Mouse (Mus musculus) brain, embryonic 14.5 days (tissue): ENCODE results near the gene Mien1.

Experiments used
- CTCF ChIP-seq: fragments of 200-500 bp; IDR thresholded peaks from 2 replicates; pipeline ENCODE4 v1.5.1; 2012; ENCODE audit warnings: inconsistent platforms, mild to moderate bottlenecking, moderate library complexity, borderline replicate concordance; ENCODE audit not compliant: insufficient read depth, insufficient read length; ENCODE audit errors: extremely low read depth
- POLR2A ChIP-seq: fragments of 200-500 bp; IDR thresholded peaks from 2 replicates; pipeline ENCODE4 v1.6.1; 2012; ENCODE audit warnings: mild to moderate bottlenecking, inconsistent platforms, borderline replicate concordance; ENCODE audit not compliant: poor library complexity, insufficient read depth, insufficient read length, severe bottlenecking; ENCODE audit errors: extremely low read depth

GRCm38 (mm10) chr11:98397946-98398345 lies 40.8 kb downstream of the Mien1 start:
- TF ChIP-seq CTCF (no peak), POLR2A (no peak)
